Mouse (Mus musculus) mature B cell (primary cell): Measurements from ENCODE around the gene Gjb6.

Experiments
- in situ Hi-C: fragments of 300-500 bp; cut with MboI; formaldehyde crosslinking; loops from 2 replicates; pipeline ENCODE4 v1.14.3; 2019

The Gjb6 gene

GRCm38 (mm10) chr14:57090001-57090400 lies 43.4 kb downstream of the Gjb6 start:
- in situ Hi-C loops, result no loop called here

- in situ Hi-C loops, result no loop called here
Measured at GRCm38 (mm10) chr14:57089107-57089506, 44.3 kb downstream of the Gjb6 start.

GRCm38 (mm10) chr14:57084180-57084668 lies 49.2 kb downstream of the Gjb6 start:
- in situ Hi-C loops, result no loop called here

GRCm38 (mm10) chr14:57082863-57083262 lies 50.5 kb downstream of the Gjb6 start:
- in situ Hi-C loops, result no loop called here

GRCm38 (mm10) chr14:57075537-57075936 lies 57.9 kb downstream of the Gjb6 start:
- in situ Hi-C loops, result no loop called here
